Mouse (Mus musculus): ENCODE measurements at regions not wholly inside any gene's neighbourhood (a gene's known extent, or its start where the extent isn't known, plus 50 kb on each side); places are given as distances from the start of the nearest gene placed in this dataset.

GRCm38 (mm10) chr12:79967491-79968255, 145.1 kb downstream of the Zfp36l1 start:
- Histone ChIP-seq H3K79me3 (ENCODE audit: low read depth) (no peaks in the 10 kb centered on the region), H3ac (ENCODE audit: control insufficient read depth, insufficient read length, low read depth) (no peak overlapping the region), H3K36me3 (ENCODE audit: control insufficient read depth, insufficient read depth) (no peaks in the 10 kb centered on the region), H3K79me2 (ENCODE audit: control insufficient read depth, insufficient read depth) (no peaks in the 10 kb centered on the region), H3K4me3 (ENCODE audit: insufficient read depth, poor library complexity, severe bottlenecking) (no peak overlapping the region), H3K27me3 (ENCODE audit: control insufficient read depth, insufficient read depth, insufficient read length) (no peaks in the 10 kb centered on the region)
- TF ChIP-seq CEBPB (IDR thresholded peaks at IDR 0.05; ENCODE audit: low read depth) (no peak), CTCF (IDR thresholded peaks at IDR 0.05; ENCODE audit: control insufficient read depth, insufficient read depth, insufficient read length) (no peak), MYOG (IDR thresholded peaks at IDR 0.05; ENCODE audit: control insufficient read depth, extremely low read depth, insufficient read length) (no peak), MYOD1 (IDR thresholded peaks at IDR 0.05; ENCODE audit: control insufficient read depth, insufficient read length, low read depth) (no peak), USF1 (IDR thresholded peaks at IDR 0.05; ENCODE audit: low read depth) (no peak), MAX (IDR thresholded peaks at IDR 0.05) (no peak), FOSL1 (IDR thresholded peaks at IDR 0.05; ENCODE audit: insufficient read depth, low read length, poor library complexity, severe bottlenecking) (no peak)

DNA sequence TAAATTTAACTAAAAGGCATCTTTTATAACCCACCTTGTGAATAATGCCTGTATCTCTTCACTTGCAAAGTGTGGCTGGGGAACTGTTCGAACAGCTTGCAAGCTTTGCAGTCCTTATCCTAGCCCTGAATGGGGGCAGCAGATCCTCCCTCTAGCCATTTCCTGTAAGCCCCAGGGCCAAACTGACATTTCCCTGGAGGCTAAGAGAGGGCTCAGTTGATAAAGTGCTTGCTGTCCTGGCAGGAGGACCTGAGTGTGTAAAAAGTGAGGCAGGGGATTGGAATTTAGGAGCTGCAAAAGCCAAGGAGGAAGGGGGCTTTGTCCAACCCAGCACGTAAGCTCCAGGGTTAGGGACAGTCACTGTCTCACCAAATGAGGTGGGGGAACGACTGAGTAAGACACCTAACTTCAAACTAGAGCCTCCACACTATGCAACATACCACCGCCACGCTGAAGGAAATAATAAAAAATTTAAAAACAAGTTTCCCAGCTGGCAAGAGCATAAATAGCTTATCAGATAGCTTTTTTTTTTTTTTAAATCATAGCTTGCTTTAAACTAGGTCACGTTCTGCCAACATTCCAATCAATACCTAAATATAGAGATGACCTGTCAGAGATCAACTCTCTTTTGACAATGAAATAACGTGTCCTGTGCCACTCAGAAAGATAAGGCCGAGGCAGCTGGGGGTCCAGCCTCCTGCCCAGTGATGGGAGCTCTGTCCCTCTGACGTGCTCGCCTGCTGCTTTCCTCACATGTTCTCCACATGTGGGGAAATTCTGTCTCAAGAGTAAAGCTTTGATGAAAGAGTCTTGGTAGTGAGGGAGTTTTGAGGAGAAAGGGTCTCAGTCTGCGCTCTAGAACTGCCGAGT, 146.0 kb downstream of the Zfp36l1 start:
- TF ChIP-seq CTCF (IDR thresholded peaks at IDR 0.05; ENCODE audit: control insufficient read depth, insufficient read depth, insufficient read length) (no peak), USF1 (IDR thresholded peaks at IDR 0.05; ENCODE audit: low read depth) (no peak), MYOG (IDR thresholded peaks at IDR 0.05; ENCODE audit: control insufficient read depth, extremely low read depth, insufficient read length) (no peak), FOSL1 (IDR thresholded peaks at IDR 0.05; ENCODE audit: insufficient read depth, low read length, poor library complexity, severe bottlenecking) (no peak), MYOD1 (IDR thresholded peaks at IDR 0.05; ENCODE audit: control insufficient read depth, insufficient read length, low read depth) (no peak), MAX (IDR thresholded peaks at IDR 0.05) (no peak), CEBPB (IDR thresholded peaks at IDR 0.05; ENCODE audit: low read depth) (no peak)
- no peaks in the 10 kb centered on the region for H3K36me3 ChIP-seq (ENCODE audit: control insufficient read depth, insufficient read depth)
- no peak overlapping the region for H3K4me3 ChIP-seq (ENCODE audit: insufficient read depth, poor library complexity, severe bottlenecking)
- no peak overlapping the region for H3ac ChIP-seq (ENCODE audit: control insufficient read depth, insufficient read length, low read depth)
- no peaks in the 10 kb centered on the region for H3K79me2 ChIP-seq (ENCODE audit: control insufficient read depth, insufficient read depth)
- no peaks in the 10 kb centered on the region for H3K79me3 ChIP-seq (ENCODE audit: low read depth)
- no peaks in the 10 kb centered on the region for H3K27me3 ChIP-seq (ENCODE audit: control insufficient read depth, insufficient read depth, insufficient read length)

DNA sequence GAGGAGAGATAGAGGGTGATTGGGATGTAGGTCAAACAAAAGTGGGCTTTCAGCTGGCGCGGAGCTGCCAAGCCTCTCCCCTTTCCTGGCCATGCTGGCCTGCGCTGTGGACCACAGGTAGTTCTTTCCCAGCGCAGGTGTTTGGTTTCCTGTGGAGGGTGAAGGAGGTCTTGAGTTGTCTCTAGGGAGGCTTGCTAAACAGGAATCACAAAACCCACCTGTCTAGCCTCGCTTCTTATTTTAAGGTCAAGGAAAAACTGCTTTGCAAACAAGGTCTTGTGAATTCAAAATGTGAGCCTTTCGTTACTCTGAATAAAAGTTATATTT, 146.6 kb downstream of the Zfp36l1 start:
- TF ChIP-seq MYOD1 (IDR thresholded peaks at IDR 0.05; ENCODE audit: control insufficient read depth, insufficient read length, low read depth) (no peak), CEBPB (IDR thresholded peaks at IDR 0.05; ENCODE audit: low read depth) (no peak), CTCF (IDR thresholded peaks at IDR 0.05; ENCODE audit: control insufficient read depth, insufficient read depth, insufficient read length) (no peak), FOSL1 (IDR thresholded peaks at IDR 0.05; ENCODE audit: insufficient read depth, low read length, poor library complexity, severe bottlenecking) (no peak), MYOG (IDR thresholded peaks at IDR 0.05; ENCODE audit: control insufficient read depth, extremely low read depth, insufficient read length) (no peak), USF1 (IDR thresholded peaks at IDR 0.05; ENCODE audit: low read depth) (no peak), MAX (IDR thresholded peaks at IDR 0.05) (no peak)
- Histone ChIP-seq H3K36me3 (ENCODE audit: control insufficient read depth, insufficient read depth) (no peaks in the 10 kb centered on the region), H3K27me3 (ENCODE audit: control insufficient read depth, insufficient read depth, insufficient read length) (no peaks in the 10 kb centered on the region), H3K79me2 (ENCODE audit: control insufficient read depth, insufficient read depth) (no peaks in the 10 kb centered on the region), H3K79me3 (ENCODE audit: low read depth) (no peaks in the 10 kb centered on the region), H3K4me3 (ENCODE audit: insufficient read depth, poor library complexity, severe bottlenecking) (no peak overlapping the region), H3ac (ENCODE audit: control insufficient read depth, insufficient read length, low read depth) (no peak overlapping the region)

DNA sequence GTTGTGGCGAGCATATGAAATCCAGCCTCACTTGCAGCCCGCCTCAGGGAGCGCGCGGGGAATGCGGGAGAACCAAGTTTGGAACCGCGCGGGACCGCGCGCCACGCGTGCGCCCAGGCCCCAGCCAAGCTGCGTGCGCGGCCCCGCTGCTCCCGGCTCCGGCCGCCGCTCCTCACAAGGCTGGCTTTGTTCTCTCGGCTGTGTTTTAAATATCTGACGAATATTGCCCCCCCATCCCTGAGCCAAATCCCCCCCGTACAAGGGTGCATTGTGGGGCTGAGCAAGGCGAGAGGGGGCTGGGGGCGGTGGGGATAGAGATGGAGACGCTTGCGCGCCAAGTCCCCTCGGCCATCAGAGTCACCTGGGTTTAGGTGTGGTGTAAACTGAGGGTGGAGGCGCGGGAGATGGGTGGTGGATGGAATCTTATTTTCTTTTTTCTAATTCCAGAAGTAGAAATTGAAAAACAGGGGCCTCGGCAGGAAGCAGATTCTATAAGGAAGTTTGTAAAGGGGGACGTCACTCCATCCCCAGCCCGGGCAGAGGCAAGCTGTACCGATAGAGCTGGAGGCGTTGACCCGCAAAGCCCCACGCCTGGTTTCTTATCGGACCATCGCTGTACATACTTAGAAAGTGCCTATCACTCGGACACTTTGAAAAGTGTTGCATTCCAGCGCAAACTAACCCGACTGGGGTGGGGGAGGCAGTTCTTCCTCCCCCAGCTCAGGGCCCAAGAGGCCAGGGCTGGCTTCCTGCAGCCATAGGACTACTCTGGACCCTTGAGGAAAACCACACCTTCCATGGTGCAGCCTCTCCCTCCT, 147.1 kb downstream of the Zfp36l1 start:
- Histone ChIP-seq H3K79me3 (ENCODE audit: low read depth) (no peaks in the 10 kb centered on the region), H3K36me3 (ENCODE audit: control insufficient read depth, insufficient read depth) (no peaks in the 10 kb centered on the region)
- no peak for TF ChIP-seq MYOD1 (IDR thresholded peaks at IDR 0.05; ENCODE audit: control insufficient read depth, insufficient read length, low read depth)
- TF ChIP-seq USF1 (IDR thresholded peaks at IDR 0.05; ENCODE audit: low read depth), result no peak
- TF ChIP-seq CEBPB (IDR thresholded peaks at IDR 0.05; ENCODE audit: low read depth), result no peak

DNA sequence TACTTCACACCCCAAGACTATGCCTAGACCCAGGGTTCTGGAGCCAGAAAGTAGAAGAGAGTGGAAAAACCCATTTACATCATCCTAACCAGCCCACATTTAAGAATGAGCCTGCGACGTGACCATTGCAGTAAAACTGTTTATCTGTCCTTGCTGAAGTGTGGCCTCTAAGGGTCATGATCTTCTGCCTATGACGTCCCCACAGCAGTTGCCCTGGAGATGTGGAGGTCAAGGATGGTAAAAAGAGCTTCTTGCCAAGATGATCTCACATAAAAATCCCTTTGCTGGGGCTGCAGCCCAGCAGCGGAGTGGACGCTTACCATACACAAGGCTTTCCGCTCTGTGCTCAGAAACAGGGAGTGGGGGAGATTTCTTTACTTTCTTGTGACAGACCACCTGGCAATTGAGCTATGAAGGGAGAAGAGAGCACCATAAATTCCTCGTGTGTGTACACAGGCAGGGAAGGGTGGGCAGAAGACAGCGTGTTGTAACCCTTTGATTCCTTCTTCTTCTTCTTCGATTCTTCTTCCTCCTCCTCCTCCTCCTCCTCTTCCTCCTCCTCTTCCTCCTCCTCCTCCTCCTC, 149.3 kb downstream of the Zfp36l1 start:
- Histone ChIP-seq H3K4me3 (ENCODE audit: insufficient read depth, poor library complexity, severe bottlenecking) (no peak overlapping the region), H3K79me3 (ENCODE audit: low read depth) (no peaks in the 10 kb centered on the region), H3K27me3 (ENCODE audit: control insufficient read depth, insufficient read depth, insufficient read length) (no peaks in the 10 kb centered on the region), H3K79me2 (ENCODE audit: control insufficient read depth, insufficient read depth) (no peaks in the 10 kb centered on the region), H3ac (ENCODE audit: control insufficient read depth, insufficient read length, low read depth) (no peak overlapping the region), H3K36me3 (ENCODE audit: control insufficient read depth, insufficient read depth) (no peaks in the 10 kb centered on the region)
- TF ChIP-seq MYOD1 (IDR thresholded peaks at IDR 0.05; ENCODE audit: control insufficient read depth, insufficient read length, low read depth), result no peak
- TF ChIP-seq MYOG (IDR thresholded peaks at IDR 0.05; ENCODE audit: control insufficient read depth, extremely low read depth, insufficient read length), result no peak
- no peak for TF ChIP-seq MAX (IDR thresholded peaks at IDR 0.05)
- no peak for TF ChIP-seq CTCF (IDR thresholded peaks at IDR 0.05; ENCODE audit: control insufficient read depth, insufficient read depth, insufficient read length)
- TF ChIP-seq FOSL1 (IDR thresholded peaks at IDR 0.05; ENCODE audit: insufficient read depth, low read length, poor library complexity, severe bottlenecking), result no peak
- no peak for TF ChIP-seq USF1 (IDR thresholded peaks at IDR 0.05; ENCODE audit: low read depth)
- TF ChIP-seq CEBPB (IDR thresholded peaks at IDR 0.05; ENCODE audit: low read depth), result no peak

More for the DNA sequence above, 147.1 kb downstream of the Zfp36l1 start:
- Histone ChIP-seq H3ac (ENCODE audit: control insufficient read depth, insufficient read length, low read depth) (no peak overlapping the region), H3K79me2 (ENCODE audit: control insufficient read depth, insufficient read depth) (no peaks in the 10 kb centered on the region), H3K4me3 (ENCODE audit: insufficient read depth, poor library complexity, severe bottlenecking) (no peak overlapping the region), H3K27me3 (ENCODE audit: control insufficient read depth, insufficient read depth, insufficient read length) (no peaks in the 10 kb centered on the region)

Data from C2C12 (cell line).